Mouse (Mus musculus): ENCODE results near the gene Snx14. TPM values are rescaled to one million over a fixed set of nuclear protein-coding genes. Genes with fewer than 3 reads are reported as not detected.

The Snx14 gene
- polyA plus RNA-seq, 1 experiment from 2014 or later = 23.2 TPM

Other genes with a start within 250 kb of the Snx14 start
- 6.5 and 6.8 TPM in 2 replicates for gene Nt5e, start 111.8 kb downstream of the Snx14 start, polyA plus RNA-seq (2016; fragmentation: Nextera tagmentation; extraction: Ambion mirVana)
- 0.93 and 1.7 TPM in 2 replicates for gene Gm20537, start 17.7 kb upstream of the Snx14 start, polyA plus RNA-seq (2016; fragmentation: Nextera tagmentation; extraction: Ambion mirVana)
- gene Syncrip, start 43.6 kb upstream of the Snx14 start, polyA plus RNA-seq (2016; fragmentation: Nextera tagmentation; extraction: Ambion mirVana) = 124 and 132 TPM in 2 replicates
- gene Zfp949, start 109.1 kb upstream of the Snx14 start, polyA plus RNA-seq (2016; fragmentation: Nextera tagmentation; extraction: Ambion mirVana) = 12.7 and 14.3 TPM in 2 replicates
- 0.20 TPM in 1 of 2 replicates, not detected in the other for gene Trim43a, start 141.9 kb upstream of the Snx14 start, polyA plus RNA-seq (2016; fragmentation: Nextera tagmentation; extraction: Ambion mirVana)

Measured in limb, embryonic 12.5 days (tissue).